Mouse (Mus musculus) heart, postnatal 0 days (tissue): ENCODE results near the gene Adamtsl4. TPM values are rescaled to one million over a fixed set of nuclear protein-coding genes. Genes with fewer than 3 reads are reported as not detected.
"Not testable (repeated sequence)": the region's sequence is repeated elsewhere in the genome, so short reads cannot be mapped to it uniquely, and the experiment has no call there.

Experiments used
- ATAC-seq: fragments of 200-750 bp; cut with Nextera tagmentation; 2 replicates; pipeline ENCODE4 v1.8.0; 2017; ENCODE audit warnings: low read depth, moderate number of reproducible peaks, moderate library complexity; ENCODE audit not compliant: insufficient read depth
- DNase-seq: peaks from one replicate; pipeline ENCODE4 v3.0.0-alpha.2; 2016; ENCODE audit warnings: low spot score
- H3K27ac ChIP-seq: fragments of 300-500 bp; sonication (generic); 2 replicates; pipeline ENCODE4 v1.5.1; 2014; ENCODE audit warnings: low read depth, mild to moderate bottlenecking
- H3K27me3 ChIP-seq: fragments of 300-500 bp; sonication (generic); 2 replicates; pipeline ENCODE4 v1.6.1; 2014; ENCODE audit warnings: low read length, mixed read lengths; ENCODE audit not compliant: control insufficient read depth, insufficient read depth
- H3K36me3 ChIP-seq: fragments of 300-500 bp; sonication (generic); replicated peaks from 2 replicates; pipeline ENCODE4 v1.6.1; 2014; ENCODE audit warnings: low read length, mixed read lengths; ENCODE audit not compliant: control insufficient read depth, insufficient read depth
- H3K4me1 ChIP-seq: fragments of 300-500 bp; sonication (generic); 2 replicates; pipeline ENCODE4 v1.6.1; 2014; ENCODE audit warnings: antibody characterized with exemption; ENCODE audit not compliant: control insufficient read depth, insufficient read depth
- H3K4me2 ChIP-seq: fragments of 300-500 bp; sonication (generic); 2 replicates; pipeline ENCODE4 v1.6.1; 2014; ENCODE audit warnings: low read depth, mild to moderate bottlenecking, low read length, moderate library complexity
- H3K4me3 ChIP-seq: fragments of 300-500 bp; sonication (generic); 2 replicates; pipeline ENCODE4 v1.5.1; 2014; ENCODE audit warnings: low read depth, low read length
- H3K9ac ChIP-seq: fragments of 300-500 bp; sonication (generic); replicated peaks from 2 replicates; pipeline ENCODE4 v1.6.1; 2014; ENCODE audit warnings: low read depth, low read length, mixed read lengths
- H3K9me3 ChIP-seq: fragments of 300-500 bp; sonication (generic); replicated peaks from 2 replicates; pipeline ENCODE4 v1.6.1; 2016; ENCODE audit warnings: low read length; ENCODE audit not compliant: control insufficient read depth
- CTCF ChIP-seq: IDR thresholded peaks from 2 replicates; pipeline ENCODE4 v1.5.1; 2016; ENCODE audit warnings: antibody characterized with exemption, control low read depth, low read depth
- EP300 ChIP-seq: IDR thresholded peaks from 2 replicates; pipeline ENCODE4 v1.6.1; 2016; ENCODE audit warnings: antibody characterized with exemption, low read depth
- whole genome bisulfite sequencing: fragments of 180-500 bp; shearing (Covaris S2); extraction: QIAGEN DNeasy Blood & Tissue Kit; methylation state at CpG from one replicate; pipeline ENCODE4 v1.1.7; 2014; 5-methylcytosine and 5-hydroxymethylcytosine counted together
- polyA plus RNA-seq: library from polyadenylated mRNA; unstranded; fragments of >200 nt; fragmentation: Nextera tagmentation; extraction: Ambion mirVana; gene quantifications from 2 replicates; pipeline ENCODE4 v1.2.1, GENCODE M21; 2015
- total RNA-seq: library from RNA; depleted of rRNA; stranded (reverse); fragments of >200 nt; gene quantifications from 2 replicates; pipeline ENCODE4 v1.2.3, GENCODE M21; 2014; ENCODE audit warnings: low replicate concordance

The Adamtsl4 gene
- total and polyA plus RNA-seq, 2 experiments from 2014 or later, result 7.5 to 20.2 TPM

DNA sequence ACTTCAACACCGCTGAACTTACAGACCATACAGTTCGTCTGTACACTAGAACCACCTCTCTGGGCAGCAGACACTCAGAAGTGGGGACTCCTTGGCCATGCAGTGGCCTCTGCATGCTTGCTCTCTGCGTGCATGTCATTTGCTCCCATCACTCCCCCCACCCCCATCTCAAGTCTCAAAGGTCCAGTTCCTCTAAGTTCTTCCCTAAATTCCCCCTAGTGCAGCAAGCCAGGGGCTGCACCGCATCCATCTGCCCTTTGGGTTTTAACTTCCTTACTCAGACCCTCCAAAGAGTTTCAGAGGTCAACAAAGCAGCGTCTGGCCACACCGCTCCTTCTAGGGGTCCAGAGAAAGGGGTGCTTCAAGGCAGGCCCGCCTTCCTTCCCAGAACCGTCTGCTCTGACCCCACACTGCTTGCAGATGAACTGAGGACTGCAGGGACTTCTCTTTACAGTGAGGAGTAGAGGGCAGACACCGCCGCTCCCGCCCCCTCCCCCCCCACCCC is 14.0 kb downstream of the Adamtsl4 start:
- Histone ChIP-seq H3K27ac (peak overlapping the region; percentile 99), H3K36me3 (peaks cover 10% of the 10 kb centered on the region), H3K27me3 (no peaks in the 10 kb centered on the region), H3K4me1 (peaks cover 55% of the 10 kb centered on the region), H3K4me2 (peak overlapping the region; percentile 61), H3K9ac (peak overlapping the region; percentile 65), H3K4me3 (peak overlapping the region; percentile 30), H3K9me3 (no peaks in the 10 kb centered on the region)
- 7% methylated on average over 10 of the region's 11 CpGs for WGBS
- no peak for TF ChIP-seq CTCF
- no peak for TF ChIP-seq EP300
- DNase-seq (no peak), ATAC-seq (no peak)

DNA sequence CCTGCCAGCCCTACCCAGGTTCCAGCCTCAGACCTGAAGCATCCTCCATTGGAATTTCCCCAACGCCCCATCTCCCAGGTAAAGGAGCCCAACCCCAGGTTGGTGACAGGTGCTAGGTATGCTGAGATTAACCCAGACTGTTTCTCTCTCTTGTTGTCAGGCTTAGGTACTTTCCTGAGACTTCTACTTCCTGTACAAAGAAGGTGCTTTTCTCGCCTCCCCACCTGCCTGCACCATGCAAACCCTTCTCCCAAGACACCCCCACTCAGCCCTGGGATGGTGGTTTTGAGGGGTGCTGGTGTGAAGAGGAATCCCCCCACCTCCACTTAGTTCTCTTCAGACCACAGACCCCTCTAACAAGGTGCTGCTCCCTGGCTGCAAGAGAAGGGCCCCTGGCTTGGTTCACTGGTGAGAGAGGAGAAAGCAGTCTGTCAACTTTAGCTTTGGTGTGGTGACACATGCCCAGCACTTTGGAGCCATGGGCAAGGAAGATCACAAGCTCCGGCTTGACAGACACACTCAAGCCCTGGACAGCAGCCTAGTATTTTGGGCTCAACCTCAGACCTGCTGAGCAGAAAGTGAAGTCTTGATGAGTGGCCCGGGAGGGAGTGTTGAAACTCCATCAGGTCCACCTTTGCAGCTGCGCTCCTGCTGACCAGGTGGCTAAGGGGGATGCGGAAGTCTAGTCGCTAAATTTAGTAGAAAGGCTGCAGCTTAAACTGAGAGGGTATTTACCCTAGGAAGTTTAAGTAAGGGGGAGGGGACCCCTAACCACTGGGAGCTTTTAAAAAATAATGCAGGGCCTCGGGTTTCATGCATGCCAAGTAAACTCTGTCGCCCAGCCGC is 14.6 kb downstream of the Adamtsl4 start:
- H3K4me3 ChIP-seq, result peak overlapping the region; percentile 30
- no peaks in the 10 kb centered on the region for H3K9me3 ChIP-seq
- peak; percentile 35 for DNase-seq
- TF ChIP-seq CTCF (peak; percentile 22), EP300 (peak; percentile 16; the same call in 1 of the 2 replicates)
- H3K36me3 ChIP-seq, result peaks cover 10% of the 10 kb centered on the region
- peak; percentile 21 for ATAC-seq
- peak overlapping the region; percentile 99 for H3K27ac ChIP-seq
- 20% methylated on average over 10 of the region's 10 CpGs for whole genome bisulfite sequencing
- peak overlapping the region; percentile 65 for H3K9ac ChIP-seq
- H3K27me3 ChIP-seq, result no peaks in the 10 kb centered on the region
- peak overlapping the region; percentile 61 for H3K4me2 ChIP-seq
- peaks cover 55% of the 10 kb centered on the region for H3K4me1 ChIP-seq

DNA sequence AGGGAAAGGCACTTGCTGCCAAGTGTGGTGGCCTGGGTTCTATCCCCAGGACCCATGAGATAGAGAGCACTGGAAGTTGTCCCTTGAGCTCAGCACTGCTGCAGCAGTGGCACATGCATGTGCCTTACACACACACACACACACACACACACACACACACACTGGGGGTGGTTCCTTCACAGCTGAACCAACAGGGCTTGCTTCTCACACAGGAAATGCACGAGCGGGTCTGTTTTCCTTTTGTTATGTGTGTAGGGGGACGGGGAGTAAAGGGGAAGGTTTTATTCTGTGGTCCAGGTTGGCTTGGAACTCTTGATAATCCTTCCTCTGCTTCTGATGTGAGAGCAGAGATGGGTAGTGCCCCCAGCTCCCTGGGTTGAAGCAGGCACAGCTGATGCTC is 15.3 kb downstream of the Adamtsl4 start:
- Histone ChIP-seq H3K27me3 (no peaks in the 10 kb centered on the region), H3K4me2 (peak overlapping the region; percentile 61), H3K9ac (peak overlapping the region; percentile 65; the same call in 1 of the 2 replicates), H3K9me3 (no peaks in the 10 kb centered on the region), H3K4me1 (peaks cover 58% of the 10 kb centered on the region), H3K27ac (peak overlapping the region; percentile 99), H3K4me3 (no peak overlapping the region), H3K36me3 (peaks cover 10% of the 10 kb centered on the region)
- 18% methylated on average over 3 of the region's 3 CpGs for WGBS
- TF ChIP-seq EP300 (no peak), CTCF (no peak)
- DNase-seq, result no peak
- ATAC-seq, result no peak

DNA sequence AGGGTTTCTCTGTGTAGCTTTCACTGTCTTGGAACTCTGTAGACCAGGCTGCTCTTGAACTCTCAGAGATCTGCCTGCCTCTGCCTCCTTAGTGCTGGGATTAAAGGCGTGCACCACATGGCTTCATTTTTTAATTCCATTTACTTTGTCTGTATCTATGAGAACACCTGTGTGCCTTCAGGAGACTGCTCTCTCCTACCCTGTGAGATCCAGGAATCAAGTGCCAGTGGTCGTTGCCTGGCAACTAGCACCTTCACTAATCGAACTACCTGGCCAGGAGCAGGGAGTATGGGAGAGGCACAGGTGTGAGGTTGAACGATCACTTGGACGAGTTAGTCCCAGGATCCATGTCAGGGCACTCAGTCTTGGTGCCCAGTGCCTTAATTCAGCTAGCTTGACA is 16.5 kb downstream of the Adamtsl4 start:
- peak overlapping the region; percentile 99 for H3K27ac ChIP-seq
- no peak for DNase-seq
- H3K4me1 ChIP-seq, result peaks cover 66% of the 10 kb centered on the region
- no peak for ATAC-seq
- no peaks in the 10 kb centered on the region for H3K27me3 ChIP-seq
- no peak overlapping the region for H3K4me3 ChIP-seq
- H3K9ac ChIP-seq, result no peak overlapping the region
- no peak overlapping the region for H3K4me2 ChIP-seq
- no peak for TF ChIP-seq EP300
- TF ChIP-seq CTCF, result no peak
- WGBS, result 89% methylated on average over 5 of the region's 5 CpGs
- H3K9me3 ChIP-seq, result no peaks in the 10 kb centered on the region
- H3K36me3 ChIP-seq, result peaks cover 10% of the 10 kb centered on the region

DNA sequence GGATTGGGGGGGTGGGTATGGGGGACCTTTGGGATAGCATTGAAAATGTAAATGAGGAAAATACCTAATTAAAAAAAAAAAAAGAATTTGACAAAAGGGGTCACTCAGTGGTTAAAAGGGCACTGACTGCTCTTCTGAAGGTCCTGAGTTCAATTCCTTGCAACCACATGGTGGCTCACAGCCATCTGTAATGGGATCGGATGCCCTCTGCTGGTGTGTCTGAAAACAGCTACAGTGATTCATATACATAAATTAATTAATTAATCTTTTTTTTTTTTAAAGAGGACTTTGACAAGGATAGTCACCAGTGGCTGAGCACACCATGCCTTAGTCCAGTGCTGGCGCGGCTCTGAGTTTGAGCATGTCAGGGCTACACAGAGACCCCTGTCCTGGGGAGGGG is 17.3 kb downstream of the Adamtsl4 start:
- WGBS, result 95% methylated on average over 3 of the region's 3 CpGs
- H3K36me3 ChIP-seq, result peaks cover 11% of the 10 kb centered on the region
- 0 out of 2 replicates have a peak, but pooled peaks have one; percentile 9 for TF ChIP-seq CTCF
- H3K4me3 ChIP-seq, H3K27ac ChIP-seq, H3K27me3 ChIP-seq, H3K4me2 ChIP-seq, DNase-seq, H3K9me3 ChIP-seq, H3K9ac ChIP-seq, ATAC-seq: not testable (repeated sequence)
- H3K4me1 ChIP-seq, result peaks cover 67% of the 10 kb centered on the region
